Mouse (Mus musculus) limb, embryonic 11.5 days (tissue): ENCODE measurements around the gene Kbtbd2. TPM values are rescaled to one million over a fixed set of nuclear protein-coding genes. Genes with fewer than 3 reads are reported as not detected.

ENCODE experiments used
- ATAC-seq: fragments of 200-750 bp; cut with Nextera tagmentation; 2 replicates; pipeline ENCODE4 v1.8.0; 2017; ENCODE audit warnings: low read depth; ENCODE audit not compliant: insufficient number of reproducible peaks, low FRiP score, low TSS enrichment
- DNase-seq: peaks from one replicate; pipeline ENCODE4 v3.0.0-alpha.2; 2015; ENCODE audit warnings: low spot score
- H3K27ac ChIP-seq: fragments of 300-500 bp; sonication (generic); replicated peaks from 2 replicates; pipeline ENCODE4 v1.5.1; 2014; ENCODE audit warnings: low read depth, mild to moderate bottlenecking, low read length
- H3K27me3 ChIP-seq: fragments of 300-500 bp; sonication (generic); 2 replicates; pipeline ENCODE4 v1.6.1; 2014; ENCODE audit warnings: mild to moderate bottlenecking, low read length, mixed read lengths; ENCODE audit not compliant: control insufficient read depth, insufficient read depth
- H3K36me3 ChIP-seq: fragments of 300-500 bp; sonication (generic); 2 replicates; pipeline ENCODE4 v1.6.1; 2014; ENCODE audit warnings: mild to moderate bottlenecking, low read length, moderate library complexity, mixed read lengths; ENCODE audit not compliant: control insufficient read depth, insufficient read depth
- H3K4me1 ChIP-seq: fragments of 300-500 bp; sonication (generic); 2 replicates; pipeline ENCODE4 v1.6.1; 2014; ENCODE audit warnings: low read length, mixed read lengths; ENCODE audit not compliant: control insufficient read depth, insufficient read depth
- H3K4me2 ChIP-seq: fragments of 300-500 bp; sonication (generic); 2 replicates; pipeline ENCODE4 v1.6.1; 2014; ENCODE audit warnings: low read depth, mild to moderate bottlenecking, moderate library complexity; ENCODE audit not compliant: severe bottlenecking
- H3K4me3 ChIP-seq: fragments of 300-500 bp; sonication (generic); 2 replicates; pipeline ENCODE4 v1.5.1; 2014; ENCODE audit warnings: low read depth, low read length
- H3K9ac ChIP-seq: fragments of 300-500 bp; sonication (generic); 2 replicates; pipeline ENCODE4 v1.6.1; 2014; ENCODE audit warnings: mild to moderate bottlenecking, low read length
- H3K9me3 ChIP-seq: fragments of 300-500 bp; sonication (generic); 2 replicates; pipeline ENCODE4 v1.6.1; 2016; ENCODE audit warnings: low read length; ENCODE audit not compliant: control insufficient read depth
- WGBS: fragments of 180-500 bp; shearing (Covaris S2); extraction: QIAGEN DNeasy Blood & Tissue Kit; methylation state at CpG from one replicate; pipeline ENCODE4 v1.1.7; 2014; 5-methylcytosine and 5-hydroxymethylcytosine counted together
- polyA plus RNA-seq: library from polyadenylated mRNA; unstranded; fragments of >200 nt; fragmentation: Nextera tagmentation; extraction: Ambion mirVana; gene quantifications from 2 replicates; pipeline ENCODE4 v1.2.1, GENCODE M21; 2014

The Kbtbd2 gene
- polyA plus RNA-seq: 34.6 and 40.3 TPM in 2 replicates

DNA sequence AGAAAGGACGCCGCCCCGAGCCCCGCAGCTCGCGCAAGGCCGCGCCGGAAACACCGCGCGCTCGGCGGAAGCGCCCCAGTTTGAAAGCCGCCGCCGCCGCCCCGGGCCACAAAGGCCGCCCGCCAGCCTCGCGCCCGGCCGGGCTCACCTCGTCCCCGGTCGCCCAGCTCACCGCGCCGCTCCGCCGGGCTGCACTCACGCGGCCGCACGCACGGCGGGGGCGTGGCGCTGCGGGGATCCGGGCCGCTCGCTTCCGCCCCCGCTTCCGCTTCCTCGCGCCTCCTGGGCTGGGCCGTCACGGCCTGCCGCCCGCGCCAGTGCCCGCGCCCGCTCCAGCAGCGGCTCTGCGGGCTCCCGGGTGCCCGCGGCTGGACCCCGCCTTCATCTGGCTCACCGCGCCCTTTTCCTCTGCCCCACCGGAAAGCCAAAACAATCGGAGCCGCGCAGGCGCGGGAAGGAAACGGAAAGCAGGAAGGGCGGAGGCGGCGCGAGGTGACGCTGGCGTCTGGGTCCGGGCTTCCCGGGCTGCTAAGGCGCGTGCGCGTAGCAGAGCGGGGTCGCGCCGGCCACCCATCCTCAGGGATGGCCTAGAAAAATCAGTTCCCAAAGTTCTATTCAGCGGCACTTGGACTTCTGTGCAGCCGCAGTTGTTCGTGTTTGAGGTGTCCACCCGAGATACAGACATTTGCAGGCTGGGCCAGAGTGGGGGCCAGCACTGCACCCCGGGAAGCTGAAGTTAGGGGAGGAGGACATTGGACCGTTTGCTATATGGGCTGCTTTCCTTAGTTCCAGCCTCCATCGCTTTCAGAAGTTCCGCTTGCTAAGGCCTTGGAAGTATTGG lies at the start of gene Kbtbd2:
Kbtbd2 (minus strand) TSS at position 503 of the 841 bp plus-strand sequence.
- peak; percentile 94 for DNase-seq
- peak within 1 kb of the TSS; percentile 97 for H3K9ac ChIP-seq
- H3K27me3 ChIP-seq: no peaks in the 10 kb centered on the region
- H3K36me3 ChIP-seq: no peaks in the 10 kb centered on the region
- H3K4me3 ChIP-seq: peak within 1 kb of the TSS; percentile 58
- peak within 1 kb of the TSS; percentile 100 for H3K27ac ChIP-seq
- H3K4me1 ChIP-seq: no peaks in the 10 kb centered on the region
- peak; percentile 93 for ATAC-seq
- H3K9me3 ChIP-seq: no peaks in the 10 kb centered on the region
- under 1% methylated on average over 76 of the region's 98 CpGs for WGBS
- peak within 1 kb of the TSS; percentile 65 for H3K4me2 ChIP-seq

DNA sequence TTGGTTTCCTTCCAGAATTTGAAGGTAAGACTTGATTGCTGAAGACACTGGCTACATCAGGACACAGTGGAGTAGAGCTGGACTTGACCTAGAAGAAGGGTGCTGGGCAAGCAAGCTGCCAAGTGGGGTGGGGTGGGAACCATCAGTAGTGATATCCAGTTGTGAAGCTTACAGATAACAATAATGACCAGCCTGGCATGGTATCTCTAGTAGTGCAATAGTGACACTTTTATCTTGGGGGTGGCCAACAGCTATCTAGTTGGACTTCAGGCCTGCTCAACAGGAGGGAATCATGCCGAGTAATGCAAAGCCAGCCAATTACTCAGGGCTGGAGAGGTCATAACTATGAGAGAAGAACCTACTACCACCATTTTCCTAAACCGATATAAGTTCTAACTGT lies 46.8 kb upstream of the Kbtbd2 start:
- Histone ChIP-seq H3K27me3 (no peaks in the 10 kb centered on the region), H3K4me3 (no peak overlapping the region), H3K9me3 (no peaks in the 10 kb centered on the region), H3K4me2 (no peak overlapping the region), H3K4me1 (no peaks in the 10 kb centered on the region), H3K27ac (no peak overlapping the region), H3K36me3 (no peaks in the 10 kb centered on the region), H3K9ac (no peak overlapping the region)
- ATAC-seq (no peak), DNase-seq (no peak)
- 88% methylated on average over 2 of the region's 2 CpGs for WGBS

DNA sequence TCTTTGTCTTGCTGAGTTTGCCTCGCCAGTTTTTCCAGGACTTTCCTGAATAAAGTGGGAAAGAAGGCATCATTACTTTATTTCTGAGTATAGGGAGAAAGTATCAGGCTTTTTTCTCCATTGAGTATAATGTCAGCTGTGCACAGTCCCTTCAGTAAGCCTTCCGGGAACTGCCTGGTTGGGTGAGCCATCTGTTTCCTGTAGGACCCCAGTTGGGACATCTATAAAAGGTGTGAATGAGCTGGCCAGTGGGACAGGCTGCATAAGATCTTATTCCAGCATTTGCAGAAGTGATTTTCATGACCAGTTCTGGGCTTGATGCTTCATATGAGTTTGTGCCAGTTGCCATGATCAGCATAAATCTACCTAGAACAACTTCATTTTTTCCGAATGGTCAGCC lies 45.6 kb upstream of the Kbtbd2 start:
- Histone ChIP-seq H3K9me3 (no peaks in the 10 kb centered on the region), H3K27me3 (no peaks in the 10 kb centered on the region), H3K4me2 (no peak overlapping the region), H3K27ac (no peak overlapping the region), H3K4me1 (no peaks in the 10 kb centered on the region), H3K36me3 (no peaks in the 10 kb centered on the region), H3K4me3 (no peak overlapping the region), H3K9ac (no peak overlapping the region)
- 76% methylated on average over 3 of the region's 3 CpGs for WGBS
- DNase-seq (no peak), ATAC-seq (no peak)

DNA sequence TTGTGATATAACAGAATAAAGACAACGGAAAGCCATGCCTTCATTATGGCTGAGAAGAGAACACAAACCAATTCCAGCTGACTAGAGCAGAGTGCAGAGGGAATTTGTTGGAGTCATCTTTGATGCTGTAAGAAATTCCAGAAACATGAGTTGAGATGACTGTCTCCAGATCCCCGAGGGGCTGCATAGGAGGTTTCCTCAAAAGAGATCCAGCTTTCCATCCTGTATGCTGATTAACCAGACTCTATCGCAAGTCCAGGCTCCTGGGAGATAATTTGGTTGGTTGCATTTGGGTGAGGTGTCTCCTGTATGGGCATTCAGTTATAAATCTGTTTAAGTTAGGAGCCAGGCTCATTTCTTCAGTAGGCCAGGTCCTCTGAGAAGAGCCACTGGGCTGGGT lies 40.0 kb upstream of the Kbtbd2 start:
- H3K27me3 ChIP-seq: no peaks in the 10 kb centered on the region
- WGBS: 93% methylated on average over 3 of the region's 3 CpGs
- H3K9ac ChIP-seq: no peak overlapping the region
- no peak overlapping the region for H3K4me3 ChIP-seq
- DNase-seq: no peak
- H3K27ac ChIP-seq: no peak overlapping the region
- 0 out of 2 replicates have a peak, but pooled peaks cover 2% of the 10 kb centered on the region for H3K36me3 ChIP-seq
- H3K9me3 ChIP-seq: no peaks in the 10 kb centered on the region
- no peak overlapping the region for H3K4me2 ChIP-seq
- no peak for ATAC-seq
- no peaks in the 10 kb centered on the region for H3K4me1 ChIP-seq

DNA sequence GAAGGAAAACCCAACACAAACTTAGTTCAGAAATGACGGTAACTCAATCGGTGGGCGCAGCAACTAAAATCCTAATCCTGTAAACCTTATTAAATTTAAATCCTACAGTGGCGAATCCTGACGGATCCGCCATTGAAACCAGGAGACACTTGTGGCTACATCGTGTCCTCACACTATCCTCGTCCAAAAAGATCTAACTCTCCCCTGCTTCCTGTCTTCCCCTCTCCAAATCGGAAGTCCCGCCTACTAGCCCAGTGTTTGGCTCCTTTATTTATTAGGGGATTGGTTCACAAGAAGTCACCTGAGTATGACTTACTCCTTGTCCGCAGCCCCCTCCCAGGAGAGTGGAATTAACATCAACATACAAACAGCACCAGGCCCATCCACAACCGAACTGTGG lies 39.6 kb upstream of the Kbtbd2 start:
- ATAC-seq: no peak
- H3K4me3 ChIP-seq: no peak overlapping the region
- H3K27ac ChIP-seq: no peak overlapping the region
- no peak overlapping the region for H3K9ac ChIP-seq
- 93% methylated on average over 12 of the region's 12 CpGs for WGBS
- no peak overlapping the region for H3K4me2 ChIP-seq
- H3K27me3 ChIP-seq: no peaks in the 10 kb centered on the region
- no peak for DNase-seq
- H3K9me3 ChIP-seq: no peaks in the 10 kb centered on the region
- no peaks in the 10 kb centered on the region for H3K4me1 ChIP-seq
- H3K36me3 ChIP-seq: 0 out of 2 replicates have a peak, but pooled peaks cover 2% of the 10 kb centered on the region

DNA sequence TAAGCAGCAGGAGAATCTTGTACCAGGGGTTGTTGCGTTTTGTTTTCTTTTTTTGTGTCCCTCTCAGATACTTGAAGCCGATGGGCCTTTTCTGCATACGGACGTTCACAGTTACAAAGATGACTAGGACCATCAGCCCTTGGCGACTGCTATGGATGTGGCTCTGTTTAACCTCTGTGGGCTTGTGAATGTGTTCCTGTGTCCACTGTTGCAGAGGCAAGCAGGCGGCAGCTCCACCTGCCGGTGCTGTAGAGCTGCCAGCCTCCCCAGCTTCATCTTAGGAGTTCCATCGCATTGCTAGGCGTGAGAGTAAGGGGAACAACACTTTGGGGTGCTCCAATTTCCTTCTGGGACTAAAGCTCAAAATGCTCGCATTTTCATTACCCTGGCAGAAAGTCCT lies 37.9 kb upstream of the Kbtbd2 start:
- no peak for ATAC-seq
- H3K27me3 ChIP-seq: no peaks in the 10 kb centered on the region
- H3K27ac ChIP-seq: no peak overlapping the region
- H3K4me1 ChIP-seq: no peaks in the 10 kb centered on the region
- 0 out of 2 replicates have a peak, but pooled peaks cover 2% of the 10 kb centered on the region for H3K36me3 ChIP-seq
- no peak overlapping the region for H3K9ac ChIP-seq
- no peak overlapping the region for H3K4me2 ChIP-seq
- H3K9me3 ChIP-seq: no peaks in the 10 kb centered on the region
- no peak for DNase-seq
- WGBS: 87% methylated on average over 10 of the region's 10 CpGs
- H3K4me3 ChIP-seq: no peak overlapping the region

DNA sequence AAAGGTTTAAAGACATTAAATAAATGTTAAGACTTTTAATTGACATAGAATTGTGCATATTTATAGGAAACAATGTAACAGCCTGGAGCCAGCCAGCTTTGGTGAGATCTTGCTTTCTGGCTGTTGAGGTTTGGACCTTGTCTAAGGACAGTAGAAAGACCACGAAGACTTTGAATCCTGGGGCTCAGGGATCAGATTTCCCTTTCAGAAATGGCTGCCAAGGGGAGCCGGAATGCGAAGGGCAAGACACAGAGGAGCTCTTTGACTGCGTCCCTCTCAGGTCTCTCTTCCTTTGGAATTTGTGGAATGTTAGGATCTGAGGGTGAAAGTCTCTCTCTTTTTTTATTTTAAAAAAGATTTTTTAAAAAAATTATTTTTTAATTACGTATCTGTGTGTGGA lies 37.2 kb upstream of the Kbtbd2 start:
- H3K27me3 ChIP-seq: no peaks in the 10 kb centered on the region
- no peak overlapping the region for H3K4me3 ChIP-seq
- ATAC-seq (no peak), DNase-seq (no peak)
- H3K27ac ChIP-seq: no peak overlapping the region
- no peaks in the 10 kb centered on the region for H3K4me1 ChIP-seq
- no peak overlapping the region for H3K4me2 ChIP-seq
- no peak overlapping the region for H3K9ac ChIP-seq
- H3K9me3 ChIP-seq: no peaks in the 10 kb centered on the region
- 0 out of 2 replicates have a peak, but pooled peaks cover 2% of the 10 kb centered on the region for H3K36me3 ChIP-seq
- 67% methylated on average over 5 of the region's 5 CpGs for WGBS

DNA sequence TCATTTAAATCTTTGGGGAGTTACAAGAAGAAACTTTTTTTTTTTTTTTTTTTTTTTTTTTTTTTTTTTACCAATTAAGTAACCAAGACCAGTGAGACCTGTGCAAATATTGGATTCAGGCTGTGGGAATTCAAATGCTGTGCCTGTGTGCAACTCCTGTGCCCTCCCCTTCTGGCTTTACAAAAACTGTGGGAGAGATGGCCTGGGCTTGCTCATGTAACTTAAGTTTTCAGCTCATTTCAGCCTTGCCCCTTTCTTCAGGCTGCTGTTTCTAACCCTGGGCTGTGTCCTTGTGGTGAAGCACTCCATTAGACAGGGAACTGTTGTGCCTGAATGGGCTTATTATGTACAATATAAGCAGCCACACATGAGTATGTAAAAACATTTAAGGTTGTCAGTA lies 35.2 kb upstream of the Kbtbd2 start:
- Histone ChIP-seq H3K27ac (no peak overlapping the region), H3K4me2 (peak overlapping the region; percentile 52), H3K9ac (peak overlapping the region; percentile 78; the same call in 1 of the 2 replicates), H3K9me3 (no peaks in the 10 kb centered on the region), H3K4me1 (no peaks in the 10 kb centered on the region), H3K4me3 (peak overlapping the region; percentile 69), H3K36me3 (0 out of 2 replicates have a peak, but pooled peaks cover 2% of the 10 kb centered on the region), H3K27me3 (no peaks in the 10 kb centered on the region)
- no peak for DNase-seq
- no peak; the same call in 1 of the 2 replicates for ATAC-seq
